Mouse (Mus musculus): Measurements from ENCODE around the gene Tc2n. TPM values are rescaled to one million over a fixed set of nuclear protein-coding genes. Genes with fewer than 3 reads are reported as not detected.

The Tc2n gene
- polyA plus RNA-seq, 1 experiment from 2014 or later, result not detected

- Histone ChIP-seq H3K4me2 (ENCODE audit: low read depth) (no peak overlapping the region), H3K36me3 (ENCODE audit: control insufficient read depth, insufficient read depth, low read length) (no peaks in the 10 kb centered on the region), H3K27ac (ENCODE audit: low read depth, low read length) (no peak overlapping the region), H3K4me3 (ENCODE audit: low read depth, low read length) (no peak overlapping the region), H3K9me3 (ENCODE audit: control insufficient read depth, low read length) (no peaks in the 10 kb centered on the region), H3K4me1 (ENCODE audit: control insufficient read depth, insufficient read depth, low read length) (no peaks in the 10 kb centered on the region), H3K9ac (ENCODE audit: low read length) (no peak overlapping the region), H3K27me3 (ENCODE audit: control insufficient read depth, insufficient read depth, low read length) (no peaks in the 10 kb centered on the region)
- WGBS, result 56% methylated on average over 2 of the region's 2 CpGs
- DNase-seq (ENCODE audit: low spot score) (no peak), ATAC-seq (ENCODE audit: insufficient read depth, low FRiP score, low TSS enrichment) (no peak)
These were observed 24.1 kb upstream of the Tc2n start for GRCm38 (mm10) chr12:101742375-101742774.

DNA sequence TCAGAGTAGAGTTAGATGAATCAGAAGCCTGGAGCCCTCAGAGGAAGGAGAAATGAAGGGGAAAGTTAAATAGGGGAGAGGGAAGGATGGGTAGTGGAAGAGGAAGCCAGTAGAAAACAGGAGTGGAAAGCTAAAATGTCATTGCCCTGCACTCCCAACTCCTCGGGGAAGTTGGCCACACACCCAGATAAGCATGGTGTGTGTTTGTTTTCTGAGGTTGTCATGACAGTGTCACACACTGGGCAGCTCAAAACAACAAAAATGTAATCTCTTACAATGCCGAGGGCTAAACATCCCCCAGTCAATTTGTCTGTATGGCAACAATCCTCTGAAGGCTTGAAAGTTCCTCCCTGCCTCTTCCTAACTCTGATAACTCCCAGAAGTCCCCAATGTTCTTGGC, 22.2 kb upstream of the Tc2n start:
- 78% methylated on average over 2 of the region's 2 CpGs for WGBS
- Histone ChIP-seq H3K36me3 (ENCODE audit: control insufficient read depth, insufficient read depth, low read length) (no peaks in the 10 kb centered on the region), H3K4me3 (ENCODE audit: low read depth, low read length) (no peak overlapping the region), H3K9me3 (ENCODE audit: control insufficient read depth, low read length) (no peaks in the 10 kb centered on the region), H3K4me1 (ENCODE audit: control insufficient read depth, insufficient read depth, low read length) (no peaks in the 10 kb centered on the region), H3K27me3 (ENCODE audit: control insufficient read depth, insufficient read depth, low read length) (no peaks in the 10 kb centered on the region), H3K9ac (ENCODE audit: low read length) (no peak overlapping the region), H3K4me2 (ENCODE audit: low read depth) (no peak overlapping the region), H3K27ac (ENCODE audit: low read depth, low read length) (no peak overlapping the region)
- no peak for DNase-seq (ENCODE audit: low spot score)
- ATAC-seq (ENCODE audit: insufficient read depth, low FRiP score, low TSS enrichment), result no peak

DNA sequence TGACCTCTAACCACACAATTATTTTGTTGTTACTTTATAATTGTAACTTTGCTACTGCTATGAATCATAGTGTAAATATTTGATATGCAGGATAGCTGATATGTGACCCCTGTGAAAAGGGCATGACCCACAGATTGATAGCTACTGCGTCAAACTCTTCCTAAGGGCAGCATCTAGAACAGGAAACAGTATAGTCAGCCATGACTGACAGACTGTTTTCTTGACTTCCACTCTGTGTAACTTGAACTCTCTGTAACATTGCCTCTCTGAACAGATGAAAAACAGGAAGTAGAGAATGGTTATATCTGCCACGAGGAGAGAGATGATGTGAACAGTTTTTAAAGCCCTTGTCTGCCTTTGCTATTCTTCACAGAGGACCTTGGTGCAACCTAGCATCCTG, 21.7 kb upstream of the Tc2n start:
- Histone ChIP-seq H3K4me1 (ENCODE audit: control insufficient read depth, insufficient read depth, low read length) (no peaks in the 10 kb centered on the region), H3K36me3 (ENCODE audit: control insufficient read depth, insufficient read depth, low read length) (no peaks in the 10 kb centered on the region), H3K4me3 (ENCODE audit: low read depth, low read length) (no peak overlapping the region), H3K4me2 (ENCODE audit: low read depth) (no peak overlapping the region), H3K27me3 (ENCODE audit: control insufficient read depth, insufficient read depth, low read length) (no peaks in the 10 kb centered on the region), H3K9ac (ENCODE audit: low read length) (no peak overlapping the region), H3K27ac (ENCODE audit: low read depth, low read length) (no peak overlapping the region), H3K9me3 (ENCODE audit: control insufficient read depth, low read length) (no peaks in the 10 kb centered on the region)
- ATAC-seq (ENCODE audit: insufficient read depth, low FRiP score, low TSS enrichment) (no peak), DNase-seq (ENCODE audit: low spot score) (no peak)
- 59% methylated on average over 2 of the region's 2 CpGs for WGBS

GRCm38 (mm10) chr12:101718755-101719150, 430 bp upstream of the Tc2n start:
- Histone ChIP-seq H3K4me2 (ENCODE audit: low read depth) (peak overlapping the region; percentile 99), H3K4me3 (ENCODE audit: low read depth, low read length) (peak overlapping the region; percentile 64), H3K36me3 (ENCODE audit: control insufficient read depth, insufficient read depth, low read length) (no peaks in the 10 kb centered on the region), H3K9me3 (ENCODE audit: control insufficient read depth, low read length) (no peaks in the 10 kb centered on the region), H3K27ac (ENCODE audit: low read depth, low read length) (no peak overlapping the region), H3K27me3 (ENCODE audit: control insufficient read depth, insufficient read depth, low read length) (peaks cover 12% of the 10 kb centered on the region), H3K9ac (ENCODE audit: low read length) (peak overlapping the region; percentile 52; the same call in 1 of the 2 replicates), H3K4me1 (ENCODE audit: control insufficient read depth, insufficient read depth, low read length) (no peaks in the 10 kb centered on the region)
- ATAC-seq (ENCODE audit: insufficient read depth, low FRiP score, low TSS enrichment) (peak; percentile 84), DNase-seq (ENCODE audit: low spot score) (peak; percentile 45)
- 2% methylated on average over 9 of the region's 9 CpGs for whole genome bisulfite sequencing

DNA sequence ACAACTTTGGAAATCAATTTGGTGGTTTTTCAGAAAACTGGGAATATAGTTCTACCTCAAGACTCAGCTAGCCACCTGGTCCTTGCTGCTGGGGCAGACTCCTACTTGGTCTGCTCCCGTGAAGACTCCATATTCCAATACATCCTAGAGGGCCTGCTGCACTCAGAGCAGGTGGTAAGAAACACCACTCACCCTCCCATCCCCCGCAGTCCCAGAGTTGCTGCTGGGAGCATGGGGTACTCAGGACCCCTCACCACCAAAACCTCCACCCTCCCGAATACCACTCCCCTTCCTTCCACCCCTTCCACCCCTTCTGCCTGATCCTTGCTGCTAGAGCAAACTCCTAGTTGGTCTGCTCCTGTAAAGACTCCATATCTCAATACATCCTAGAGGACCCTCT, 19.1 kb downstream of the Tc2n start:
- Histone ChIP-seq H3K36me3 (ENCODE audit: control insufficient read depth, insufficient read depth, low read length) (no peaks in the 10 kb centered on the region), H3K27ac (ENCODE audit: low read depth, low read length) (no peak overlapping the region), H3K27me3 (ENCODE audit: control insufficient read depth, insufficient read depth, low read length) (no peaks in the 10 kb centered on the region), H3K9me3 (ENCODE audit: control insufficient read depth, low read length) (no peaks in the 10 kb centered on the region), H3K9ac (ENCODE audit: low read length) (no peak overlapping the region), H3K4me2 (ENCODE audit: low read depth) (no peak overlapping the region), H3K4me1 (ENCODE audit: control insufficient read depth, insufficient read depth, low read length) (no peaks in the 10 kb centered on the region), H3K4me3 (ENCODE audit: low read depth, low read length) (no peak overlapping the region)
- DNase-seq (ENCODE audit: low spot score) (no peak), ATAC-seq (ENCODE audit: insufficient read depth, low FRiP score, low TSS enrichment) (no peak)
- 86% methylated on average over 3 of the region's 3 CpGs for WGBS

GRCm38 (mm10) chr12:101696521-101696920, 21.8 kb downstream of the Tc2n start:
- ATAC-seq (ENCODE audit: insufficient read depth, low FRiP score, low TSS enrichment), result no peak
- Histone ChIP-seq H3K36me3 (ENCODE audit: control insufficient read depth, insufficient read depth, low read length) (no peaks in the 10 kb centered on the region), H3K27me3 (ENCODE audit: control insufficient read depth, insufficient read depth, low read length) (no peaks in the 10 kb centered on the region), H3K9ac (ENCODE audit: low read length) (no peak overlapping the region), H3K4me1 (ENCODE audit: control insufficient read depth, insufficient read depth, low read length) (no peaks in the 10 kb centered on the region), H3K4me3 (ENCODE audit: low read depth, low read length) (no peak overlapping the region), H3K4me2 (ENCODE audit: low read depth) (no peak overlapping the region), H3K27ac (ENCODE audit: low read depth, low read length) (no peak overlapping the region), H3K9me3 (ENCODE audit: control insufficient read depth, low read length) (no peaks in the 10 kb centered on the region)
- 89% methylated on average over 1 of the region's 1 CpGs for WGBS
- no peak for DNase-seq (ENCODE audit: low spot score)

- no peak for DNase-seq (ENCODE audit: low spot score)
- no peaks in the 10 kb centered on the region for H3K36me3 ChIP-seq (ENCODE audit: control insufficient read depth, insufficient read depth, low read length)
- 95% methylated on average over 2 of the region's 2 CpGs for WGBS
- no peak overlapping the region for H3K27ac ChIP-seq (ENCODE audit: low read depth, low read length)
- H3K4me2 ChIP-seq (ENCODE audit: low read depth), result no peak overlapping the region
- H3K9ac ChIP-seq (ENCODE audit: low read length), result no peak overlapping the region
- ATAC-seq (ENCODE audit: insufficient read depth, low FRiP score, low TSS enrichment), result no peak
- H3K4me3 ChIP-seq (ENCODE audit: low read depth, low read length), result no peak overlapping the region
- no peaks in the 10 kb centered on the region for H3K4me1 ChIP-seq (ENCODE audit: control insufficient read depth, insufficient read depth, low read length)
- no peaks in the 10 kb centered on the region for H3K9me3 ChIP-seq (ENCODE audit: control insufficient read depth, low read length)
- H3K27me3 ChIP-seq (ENCODE audit: control insufficient read depth, insufficient read depth, low read length), result no peaks in the 10 kb centered on the region
These were observed 37.8 kb downstream of the Tc2n start for GRCm38 (mm10) chr12:101680538-101680937.

- H3K4me2 ChIP-seq (ENCODE audit: low read depth), result no peak overlapping the region
- H3K27me3 ChIP-seq (ENCODE audit: control insufficient read depth, insufficient read depth, low read length), result no peaks in the 10 kb centered on the region
- H3K9me3 ChIP-seq (ENCODE audit: control insufficient read depth, low read length), result no peaks in the 10 kb centered on the region
- H3K27ac ChIP-seq (ENCODE audit: low read depth, low read length), result no peak overlapping the region
- H3K4me1 ChIP-seq (ENCODE audit: control insufficient read depth, insufficient read depth, low read length), result no peaks in the 10 kb centered on the region
- ATAC-seq (ENCODE audit: insufficient read depth, low FRiP score, low TSS enrichment), result no peak
- DNase-seq (ENCODE audit: low spot score), result no peak
- no peaks in the 10 kb centered on the region for H3K36me3 ChIP-seq (ENCODE audit: control insufficient read depth, insufficient read depth, low read length)
- WGBS, result 92% methylated on average over 2 of the region's 2 CpGs
- no peak overlapping the region for H3K9ac ChIP-seq (ENCODE audit: low read length)
- H3K4me3 ChIP-seq (ENCODE audit: low read depth, low read length), result no peak overlapping the region
These were observed 50.8 kb downstream of the Tc2n start for GRCm38 (mm10) chr12:101667502-101667901.

- H3K27me3 ChIP-seq (ENCODE audit: control insufficient read depth, insufficient read depth, low read length), result no peaks in the 10 kb centered on the region
- no peak overlapping the region for H3K4me3 ChIP-seq (ENCODE audit: low read depth, low read length)
- H3K4me2 ChIP-seq (ENCODE audit: low read depth), result no peak overlapping the region
- WGBS, result 91% methylated on average over 1 of the region's 1 CpGs
- H3K27ac ChIP-seq (ENCODE audit: low read depth, low read length), result no peak overlapping the region
- H3K9me3 ChIP-seq (ENCODE audit: control insufficient read depth, low read length), result no peaks in the 10 kb centered on the region
- no peak overlapping the region for H3K9ac ChIP-seq (ENCODE audit: low read length)
- no peaks in the 10 kb centered on the region for H3K4me1 ChIP-seq (ENCODE audit: control insufficient read depth, insufficient read depth, low read length)
- DNase-seq (ENCODE audit: low spot score) (no peak), ATAC-seq (ENCODE audit: insufficient read depth, low FRiP score, low TSS enrichment) (no peak)
- no peaks in the 10 kb centered on the region for H3K36me3 ChIP-seq (ENCODE audit: control insufficient read depth, insufficient read depth, low read length)
These were observed 85.2 kb downstream of the Tc2n start for GRCm38 (mm10) chr12:101633137-101633536.

Data from neural tube, embryonic 11.5 days (tissue).